Mouse (Mus musculus) neural tube, embryonic 13.5 days (tissue): ENCODE data around the gene Ptprn2. TPM values are rescaled to one million over a fixed set of nuclear protein-coding genes. Genes with fewer than 3 reads are reported as not detected.

Source experiments
- ATAC-seq: fragments of 200-750 bp; cut with Nextera tagmentation; 2 replicates; pipeline ENCODE4 v1.8.0; 2017; ENCODE audit warnings: low read depth, mild to moderate bottlenecking, moderate TSS enrichment, moderate library complexity
- H3K27ac ChIP-seq: fragments of 300-500 bp; sonication (generic); replicated peaks from 2 replicates; pipeline ENCODE4 v1.5.1; 2015; ENCODE audit warnings: moderate library complexity, mild to moderate bottlenecking, inconsistent platforms
- H3K27me3 ChIP-seq: fragments of 300-500 bp; sonication (generic); 2 replicates; pipeline ENCODE4 v1.6.1; 2015; ENCODE audit warnings: mild to moderate bottlenecking, inconsistent platforms
- H3K36me3 ChIP-seq: fragments of 300-500 bp; sonication (generic); 2 replicates; pipeline ENCODE4 v1.6.1; 2015; ENCODE audit warnings: mild to moderate bottlenecking, inconsistent platforms
- H3K4me1 ChIP-seq: fragments of 300-500 bp; sonication (generic); replicated peaks from 2 replicates; pipeline ENCODE4 v1.6.1; 2015; ENCODE audit warnings: inconsistent platforms
- H3K4me2 ChIP-seq: fragments of 300-500 bp; sonication (generic); 2 replicates; pipeline ENCODE4 v1.6.1; 2015; ENCODE audit warnings: inconsistent platforms, mild to moderate bottlenecking, moderate library complexity
- H3K4me3 ChIP-seq: fragments of 300-500 bp; sonication (generic); 2 replicates; pipeline ENCODE4 v1.5.1; 2015; ENCODE audit warnings: mild to moderate bottlenecking, inconsistent platforms
- H3K9ac ChIP-seq: fragments of 300-500 bp; sonication (generic); 2 replicates; pipeline ENCODE4 v1.6.1; 2015; ENCODE audit warnings: moderate library complexity, mild to moderate bottlenecking, inconsistent platforms
- H3K9me3 ChIP-seq: fragments of 300-500 bp; sonication (generic); 2 replicates; pipeline ENCODE4 v1.6.1; 2016; ENCODE audit warnings: inconsistent platforms
- WGBS: fragments of 180-500 bp; shearing (Covaris S2); methylation state at CpG from one replicate; pipeline ENCODE4 v1.1.7; 2015; 5-methylcytosine and 5-hydroxymethylcytosine counted together
- polyA plus RNA-seq: library from polyadenylated mRNA; unstranded; fragments of >200 nt; fragmentation: Nextera tagmentation; extraction: Ambion mirVana; gene quantifications from 2 replicates; pipeline ENCODE4 v1.2.1, GENCODE M21; 2015

Gene Ptprn2
- polyA plus RNA-seq, 1 experiment from 2014 or later, result 10.6 TPM

GRCm38 (mm10) chr12:117152366-117153165 lies 667.0 kb downstream of the Ptprn2 start:
- H3K9ac ChIP-seq, result 0 out of 2 replicates have a peak overlapping the region, but pooled peaks have one; percentile 17
- no peaks in the 10 kb centered on the region for H3K9me3 ChIP-seq
- no peak overlapping the region for H3K27ac ChIP-seq
- ATAC-seq, result no peak
- H3K36me3 ChIP-seq, result no peaks in the 10 kb centered on the region
- peak overlapping the region; percentile 64; the same call in 1 of the 2 replicates for H3K4me3 ChIP-seq
- WGBS, result 8% methylated on average over 28 of the region's 28 CpGs
- H3K27me3 ChIP-seq, result peaks cover 76% of the 10 kb centered on the region
- H3K4me2 ChIP-seq, result peak overlapping the region; percentile 86
- peaks cover 63% of the 10 kb centered on the region for H3K4me1 ChIP-seq

DNA sequence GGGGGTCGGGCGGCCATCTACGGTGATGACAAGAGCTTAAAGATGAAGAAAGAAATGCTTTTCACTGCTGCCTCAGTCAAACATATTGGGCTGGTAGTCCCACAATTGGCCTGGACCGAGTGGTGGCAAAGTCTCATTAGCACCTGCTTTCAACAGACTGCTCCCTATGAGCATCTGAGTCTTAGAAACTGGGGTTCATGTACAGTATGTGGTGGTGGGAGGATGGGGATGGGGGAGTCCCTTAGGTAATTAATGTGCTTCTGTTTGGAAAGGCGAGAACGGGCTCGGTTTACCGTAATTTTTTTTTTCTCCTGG lies 667.6 kb downstream of the Ptprn2 start:
- Histone ChIP-seq H3K4me3 (peak overlapping the region; percentile 64), H3K4me1 (peaks cover 68% of the 10 kb centered on the region), H3K27ac (no peak overlapping the region), H3K9me3 (no peaks in the 10 kb centered on the region), H3K9ac (peak overlapping the region; percentile 78; the same call in 1 of the 2 replicates), H3K27me3 (peaks cover 82% of the 10 kb centered on the region), H3K4me2 (peak overlapping the region; percentile 86), H3K36me3 (no peaks in the 10 kb centered on the region)
- ATAC-seq, result no peak
- 2% methylated on average over 8 of the region's 8 CpGs for WGBS

DNA sequence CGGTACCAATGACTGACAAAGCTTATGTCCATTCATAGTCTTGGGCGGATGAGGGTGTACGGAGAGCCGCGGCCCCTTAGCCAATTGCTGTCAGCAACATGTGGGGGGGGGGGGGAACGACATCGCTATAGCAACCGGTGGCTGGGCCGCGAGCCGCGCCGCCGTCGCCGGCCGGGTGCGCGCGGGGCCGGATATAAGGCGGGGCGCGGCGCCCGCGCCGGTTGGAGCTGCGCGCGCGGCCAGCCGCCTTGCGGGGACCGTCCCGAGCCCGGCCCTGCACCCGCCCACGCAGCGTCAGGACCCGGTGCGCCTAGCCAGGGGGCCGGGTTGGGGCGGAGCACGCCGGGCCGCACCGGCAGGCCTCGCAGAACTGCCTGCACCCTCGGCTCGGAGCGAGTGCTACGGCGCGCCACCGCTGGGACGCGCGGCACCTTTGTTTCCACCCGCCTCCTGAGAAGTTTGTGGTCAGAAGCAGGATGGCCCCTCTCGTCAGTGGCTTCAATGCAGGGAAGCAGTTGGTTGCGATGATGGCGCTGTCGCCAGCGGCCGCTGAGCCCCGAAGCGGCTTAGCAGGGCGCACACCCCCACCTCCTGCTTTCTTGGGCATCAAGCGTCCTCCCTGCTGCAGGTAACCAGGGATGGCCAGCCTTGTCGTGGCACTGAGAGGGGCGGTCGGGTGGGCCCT lies 668.3 kb downstream of the Ptprn2 start:
- ATAC-seq, result peak; percentile 47
- Histone ChIP-seq H3K9me3 (no peaks in the 10 kb centered on the region), H3K36me3 (no peaks in the 10 kb centered on the region), H3K9ac (peak overlapping the region; percentile 78), H3K4me2 (peak overlapping the region; percentile 86), H3K27me3 (peaks cover 86% of the 10 kb centered on the region), H3K4me3 (peak overlapping the region; percentile 64), H3K4me1 (peaks cover 74% of the 10 kb centered on the region), H3K27ac (peak overlapping the region; percentile 71)
- under 1% methylated on average over 73 of the region's 73 CpGs for WGBS

DNA sequence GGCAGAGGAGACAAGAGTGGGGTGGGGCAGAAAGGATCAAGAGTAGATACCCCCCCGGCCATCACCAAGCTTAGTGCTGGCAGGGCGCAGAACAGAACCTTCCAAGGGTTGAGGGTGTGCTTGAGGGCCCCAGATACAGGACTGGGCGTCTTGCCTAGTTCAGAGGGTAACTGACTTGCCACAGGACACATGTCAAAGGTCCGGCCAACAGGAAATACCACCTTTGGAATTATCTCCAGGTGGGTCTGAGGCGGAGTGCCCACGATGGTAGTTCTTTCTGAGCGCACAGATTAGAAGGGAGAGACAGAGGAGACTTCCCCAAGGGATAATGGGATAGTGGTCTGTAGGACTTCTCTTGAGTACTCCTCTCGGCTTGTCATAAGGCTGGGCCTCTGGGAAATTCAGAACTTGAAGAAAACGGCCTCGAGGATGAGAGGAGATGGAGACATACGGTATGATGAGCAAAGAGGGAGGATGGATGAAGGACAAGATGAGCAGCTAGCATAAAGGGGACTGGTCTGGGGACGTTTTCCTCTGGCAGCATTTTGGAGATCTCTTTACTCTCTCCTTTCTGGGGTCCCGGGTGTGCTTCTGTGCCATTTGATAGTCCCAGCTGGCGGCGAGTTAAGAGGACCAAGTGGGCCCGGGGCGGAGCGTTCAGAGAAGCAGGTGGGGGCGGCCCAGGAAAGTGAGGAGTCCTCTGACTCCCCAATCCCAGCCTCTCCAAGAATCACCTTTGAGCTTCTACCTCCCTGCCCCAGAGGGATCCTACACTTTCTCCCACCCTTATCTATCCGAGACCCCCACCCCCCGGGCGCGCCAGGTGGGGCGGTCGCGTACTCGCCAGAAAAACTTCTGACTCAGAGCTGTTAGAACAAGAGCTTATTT lies 669.1 kb downstream of the Ptprn2 start:
- Histone ChIP-seq H3K36me3 (no peaks in the 10 kb centered on the region), H3K4me2 (peak overlapping the region; percentile 86), H3K4me3 (peak overlapping the region; percentile 64), H3K9ac (peak overlapping the region; percentile 78), H3K27me3 (peaks cover 88% of the 10 kb centered on the region), H3K4me1 (peaks cover 82% of the 10 kb centered on the region), H3K9me3 (no peaks in the 10 kb centered on the region), H3K27ac (peak overlapping the region; percentile 71)
- peak; percentile 30 for ATAC-seq
- 3% methylated on average over 27 of the region's 27 CpGs for WGBS

- H3K4me2 ChIP-seq, result peak overlapping the region; percentile 86
- peak overlapping the region; percentile 71 for H3K27ac ChIP-seq
- H3K4me1 ChIP-seq, result peaks cover 92% of the 10 kb centered on the region
- no peaks in the 10 kb centered on the region for H3K9me3 ChIP-seq
- WGBS, result 1% methylated on average over 33 of the region's 33 CpGs
- H3K27me3 ChIP-seq, result peaks cover 83% of the 10 kb centered on the region
- peak overlapping the region; percentile 78 for H3K9ac ChIP-seq
- H3K36me3 ChIP-seq, result no peaks in the 10 kb centered on the region
- ATAC-seq, result no peak
- peak overlapping the region; percentile 64 for H3K4me3 ChIP-seq
Measured at GRCm38 (mm10) chr12:117155307-117156220, 670.0 kb downstream of the Ptprn2 start.

DNA sequence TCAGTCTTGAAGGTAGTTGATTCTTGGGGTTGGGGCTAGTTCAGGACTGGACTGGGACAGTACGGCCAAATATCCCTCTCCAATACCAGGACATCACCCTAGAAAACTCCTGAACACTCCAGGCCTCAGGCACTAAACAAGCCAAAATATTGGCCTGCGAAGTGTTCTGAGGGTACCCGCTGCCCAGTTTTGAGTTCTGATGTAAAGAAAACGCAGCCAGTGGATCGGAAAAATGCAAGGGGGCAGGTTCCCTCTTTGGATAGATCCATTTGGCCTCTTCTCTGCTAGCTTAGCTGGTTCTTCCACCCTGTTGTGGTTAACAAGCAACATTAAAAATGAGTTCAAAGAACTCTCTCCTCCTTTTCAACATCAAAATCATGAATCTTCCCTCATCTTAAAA lies 670.7 kb downstream of the Ptprn2 start:
- H3K27me3 ChIP-seq, result peaks cover 82% of the 10 kb centered on the region
- no peak for ATAC-seq
- peaks cover 91% of the 10 kb centered on the region for H3K4me1 ChIP-seq

DNA sequence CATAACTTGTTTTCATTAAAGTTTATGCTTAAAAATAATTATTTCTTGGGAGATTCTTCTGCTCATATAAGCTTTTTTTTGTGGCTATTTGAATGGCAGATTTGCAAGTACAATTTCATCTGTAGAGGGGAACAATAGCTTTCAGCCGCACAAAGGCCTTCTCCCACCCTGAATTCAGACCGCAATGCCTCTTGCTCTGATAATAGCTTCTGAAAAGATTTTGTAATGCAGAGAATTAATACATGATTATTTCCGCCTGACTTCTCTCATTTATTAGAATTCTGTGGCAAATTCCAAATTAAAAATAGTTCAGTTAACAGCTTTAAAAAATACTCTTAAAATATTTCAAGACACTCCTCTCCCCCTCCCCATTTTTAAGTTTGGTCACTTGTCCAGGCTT lies 671.3 kb downstream of the Ptprn2 start:
- ATAC-seq, result no peak
- Histone ChIP-seq H3K27ac (no peak overlapping the region), H3K9me3 (no peaks in the 10 kb centered on the region), H3K4me1 (peaks cover 90% of the 10 kb centered on the region), H3K27me3 (peaks cover 82% of the 10 kb centered on the region), H3K9ac (peak overlapping the region; percentile 57), H3K4me3 (peak overlapping the region; percentile 18), H3K36me3 (no peaks in the 10 kb centered on the region), H3K4me2 (peak overlapping the region; percentile 86)
- 39% methylated on average over 3 of the region's 3 CpGs for WGBS

More for the DNA sequence above, 670.7 kb downstream of the Ptprn2 start:
- Histone ChIP-seq H3K36me3 (no peaks in the 10 kb centered on the region), H3K9me3 (no peaks in the 10 kb centered on the region), H3K4me3 (peak overlapping the region; percentile 64), H3K4me2 (peak overlapping the region; percentile 86), H3K9ac (peak overlapping the region; percentile 78), H3K27ac (peak overlapping the region; percentile 71)
- 12% methylated on average over 5 of the region's 5 CpGs for WGBS

GRCm38 (mm10) chr12:117157249-117157648 lies 671.7 kb downstream of the Ptprn2 start:
- Histone ChIP-seq H3K4me1 (peaks cover 90% of the 10 kb centered on the region), H3K4me2 (peak overlapping the region; percentile 86)
- no peak for ATAC-seq

GRCm38 (mm10) chr12:117157660-117158386 lies 672.3 kb downstream of the Ptprn2 start:
- peak overlapping the region; percentile 17; the same call in 1 of the 2 replicates for H3K9ac ChIP-seq
- peaks cover 88% of the 10 kb centered on the region for H3K4me1 ChIP-seq
- WGBS, result 19% methylated on average over 9 of the region's 9 CpGs
- no peaks in the 10 kb centered on the region for H3K9me3 ChIP-seq
- no peak for ATAC-seq
- peak overlapping the region; percentile 86 for H3K4me2 ChIP-seq
- H3K4me3 ChIP-seq, result peak overlapping the region; percentile 5; the same call in 1 of the 2 replicates
- H3K27ac ChIP-seq, result no peak overlapping the region
- no peaks in the 10 kb centered on the region for H3K36me3 ChIP-seq
- H3K27me3 ChIP-seq, result peaks cover 78% of the 10 kb centered on the region

More at GRCm38 (mm10) chr12:117157249-117157648, 671.7 kb downstream of the Ptprn2 start:
- Histone ChIP-seq H3K9me3 (no peaks in the 10 kb centered on the region), H3K9ac (no peak overlapping the region), H3K4me3 (no peak overlapping the region), H3K36me3 (no peaks in the 10 kb centered on the region), H3K27ac (no peak overlapping the region), H3K27me3 (peaks cover 82% of the 10 kb centered on the region)
- 37% methylated on average over 2 of the region's 2 CpGs for WGBS

DNA sequence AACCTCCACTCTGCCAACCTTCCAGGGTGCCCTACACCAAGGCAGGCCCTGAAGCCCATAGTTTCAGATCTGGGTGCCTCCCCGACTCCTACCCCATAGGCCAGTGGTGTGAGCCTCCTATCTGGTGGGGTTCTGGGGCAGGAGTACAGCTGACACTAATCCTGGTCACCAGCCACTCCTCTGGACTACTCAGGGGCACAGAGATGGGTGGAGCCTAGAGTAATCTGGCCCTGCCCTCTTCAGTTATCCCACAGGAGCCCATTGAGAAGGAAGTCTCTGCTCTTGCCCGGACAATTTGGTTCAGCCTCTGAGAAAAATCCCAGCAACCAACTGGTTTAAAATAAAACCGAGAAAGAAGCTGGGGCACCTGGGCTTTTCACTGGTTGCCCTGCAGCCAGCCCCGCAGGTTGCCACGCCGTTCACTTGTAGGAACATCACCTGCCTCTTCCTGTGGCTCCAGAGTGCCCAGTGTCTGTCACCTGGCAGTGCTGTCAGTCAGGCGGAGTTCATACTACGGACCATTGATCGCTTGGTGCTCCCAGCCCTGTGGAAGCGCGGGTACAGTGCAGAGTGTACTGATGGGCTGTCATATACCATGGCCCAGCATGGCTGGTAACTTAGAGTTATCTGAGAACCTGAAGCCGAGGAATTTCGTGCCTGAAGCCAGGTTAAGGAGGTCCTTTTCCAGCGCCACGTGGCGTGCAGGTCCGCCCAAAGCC lies 673.6 kb downstream of the Ptprn2 start:
- H3K4me1 ChIP-seq, result peaks cover 79% of the 10 kb centered on the region
- H3K27ac ChIP-seq, result peak overlapping the region; percentile 75
- 19% methylated on average over 17 of the region's 17 CpGs for WGBS
- H3K27me3 ChIP-seq, result peaks cover 67% of the 10 kb centered on the region
- no peak for ATAC-seq
- no peak overlapping the region for H3K4me3 ChIP-seq
- no peaks in the 10 kb centered on the region for H3K9me3 ChIP-seq
- 0 out of 2 replicates have a peak overlapping the region, but pooled peaks have one; percentile 39 for H3K9ac ChIP-seq
- peak overlapping the region; percentile 57 for H3K4me2 ChIP-seq
- H3K36me3 ChIP-seq, result no peaks in the 10 kb centered on the region
